Mouse (Mus musculus): ENCODE results near the gene Slc38a2.
A peak's percentile ranks its signal among the peaks of the same experiment; 100 is the strongest.

The Slc38a2 gene

DNA sequence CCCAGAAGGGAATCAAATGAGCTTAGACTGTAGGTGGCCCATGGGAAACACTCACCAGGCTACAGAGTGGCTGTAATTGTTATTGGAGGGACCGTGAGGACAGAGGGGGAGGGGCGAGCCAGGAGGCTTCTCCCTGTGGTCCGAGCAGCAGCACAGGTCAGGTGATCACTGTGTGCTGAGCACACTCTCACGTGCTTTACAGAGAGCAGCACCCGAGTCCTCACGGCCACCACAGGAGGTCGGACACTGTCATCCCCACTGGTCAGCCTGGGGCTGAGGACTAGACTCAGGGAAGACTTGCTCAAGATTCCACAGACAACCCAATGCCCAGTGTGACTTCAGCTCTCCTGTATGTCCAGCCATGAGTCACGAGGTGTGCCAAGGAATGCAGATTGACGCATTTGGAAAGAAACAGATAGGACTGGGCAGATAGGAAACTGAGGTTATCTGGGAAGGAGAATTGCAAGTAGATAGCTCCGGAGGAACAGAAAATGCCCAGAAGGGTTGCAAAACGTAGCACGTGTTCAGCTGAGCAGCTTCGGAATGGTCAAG lies 38.9 kb downstream of the Slc38a2 start:
- DNase-seq: no peak

DNA sequence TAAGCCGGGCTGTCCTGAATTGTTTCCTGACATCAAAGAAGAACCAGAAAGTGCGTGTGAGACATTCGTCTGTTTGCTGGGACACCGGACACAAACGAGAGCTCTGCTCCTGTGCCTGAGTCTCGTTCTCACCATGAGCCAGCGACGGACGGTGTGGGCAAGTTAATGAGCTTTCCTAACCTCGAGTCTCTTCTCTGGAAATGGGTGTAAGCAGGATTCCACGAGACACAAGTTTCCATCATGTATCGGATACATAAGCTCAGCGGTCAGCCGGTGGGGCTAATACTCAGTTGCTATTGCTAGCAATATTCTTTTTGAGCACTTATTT lies 41.3 kb downstream of the Slc38a2 start:
- no peak for DNase-seq

DNA sequence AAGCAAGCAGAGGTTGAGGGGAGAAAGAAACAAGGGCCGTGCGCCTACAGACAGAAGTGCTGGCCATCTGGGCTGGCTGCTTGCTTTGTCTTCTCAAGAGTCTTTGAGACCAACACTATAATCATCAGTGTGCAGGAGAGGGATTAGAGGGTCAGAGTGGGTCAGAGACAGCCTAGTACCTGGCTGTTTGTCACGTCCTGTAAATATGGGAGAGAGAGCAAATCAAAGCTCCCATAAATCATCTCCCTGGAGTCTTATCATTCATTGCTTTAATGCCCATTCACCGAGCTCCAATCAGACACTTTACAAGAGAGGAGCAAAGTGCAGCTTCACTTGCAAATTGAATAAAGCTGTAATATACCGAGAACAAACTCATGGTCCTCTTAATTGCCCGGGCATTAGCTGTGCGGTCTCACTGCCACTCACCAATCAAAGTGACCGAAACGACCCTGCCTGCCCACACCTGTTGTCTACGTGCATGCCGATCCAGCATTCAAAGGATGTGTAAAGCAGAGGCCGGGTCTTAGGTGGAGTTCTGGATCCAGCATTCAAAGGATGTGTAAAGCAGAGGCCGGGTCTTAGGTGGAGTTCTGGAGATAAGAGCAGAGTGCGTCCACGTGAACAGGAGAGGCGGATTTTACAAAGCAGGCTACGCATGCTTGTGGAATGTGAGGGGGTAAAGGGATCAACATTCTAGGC lies 41.8 kb downstream of the Slc38a2 start:
- no peak for DNase-seq

DNA sequence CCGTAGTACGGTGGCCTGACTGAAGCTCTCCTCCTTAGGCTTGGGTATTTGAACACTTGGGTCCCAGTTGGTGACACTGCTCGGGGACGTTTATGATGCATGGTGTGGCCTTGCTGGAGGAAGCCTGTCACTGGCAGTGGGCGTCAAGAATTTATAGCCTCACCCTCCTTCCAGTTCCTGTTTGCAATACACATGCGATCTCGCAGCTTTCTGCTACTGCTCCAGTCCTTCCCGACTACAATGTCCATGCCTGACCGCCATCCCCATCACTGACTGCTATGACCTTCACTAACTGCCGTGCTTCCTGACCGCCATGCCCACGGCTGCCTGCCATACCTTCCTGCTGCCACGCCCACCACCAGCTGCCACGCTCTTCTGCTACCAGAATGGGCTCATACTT lies 44.0 kb downstream of the Slc38a2 start:
- no peak for DNase-seq

DNA sequence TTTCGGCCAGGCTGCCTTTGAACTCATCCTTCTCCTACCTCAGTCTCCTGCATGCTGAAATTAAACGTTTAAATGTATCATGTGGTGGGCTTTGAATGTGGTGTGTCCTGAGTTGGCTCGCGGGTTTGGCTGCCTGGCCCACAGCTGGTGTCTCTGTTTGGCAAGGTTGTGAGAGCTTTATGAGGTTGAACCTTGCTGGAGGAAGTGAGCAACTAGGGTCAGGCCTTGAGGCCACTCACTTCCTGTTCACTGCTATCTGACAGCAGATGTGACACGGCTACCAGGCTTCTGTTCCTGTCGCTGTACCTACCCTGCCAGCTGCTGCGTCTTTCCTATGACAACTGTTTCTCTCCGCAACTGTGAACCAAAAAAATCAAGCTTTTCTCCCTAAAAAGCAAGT lies 44.8 kb downstream of the Slc38a2 start:
- no peak for DNase-seq

DNA sequence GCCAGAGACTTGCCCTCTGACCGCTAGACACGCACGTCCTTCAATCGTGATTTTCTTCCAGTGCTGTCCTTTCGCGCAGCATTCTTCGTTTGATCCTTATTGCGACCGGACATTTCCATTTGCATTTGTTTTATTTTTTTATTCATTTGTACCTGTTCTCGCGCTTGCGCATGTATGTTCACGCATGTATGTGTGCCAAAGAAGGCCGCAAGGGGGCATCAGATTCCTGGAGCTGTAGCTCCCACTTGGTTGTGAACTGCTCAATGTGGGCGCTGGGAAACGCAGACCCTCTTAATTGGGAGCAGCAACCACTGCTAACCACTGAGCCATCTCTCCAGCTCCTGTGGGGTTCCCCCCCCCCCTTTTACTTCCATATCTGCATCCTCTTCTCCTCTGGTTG lies 46.5 kb downstream of the Slc38a2 start:
- DNase-seq: no peak

DNA sequence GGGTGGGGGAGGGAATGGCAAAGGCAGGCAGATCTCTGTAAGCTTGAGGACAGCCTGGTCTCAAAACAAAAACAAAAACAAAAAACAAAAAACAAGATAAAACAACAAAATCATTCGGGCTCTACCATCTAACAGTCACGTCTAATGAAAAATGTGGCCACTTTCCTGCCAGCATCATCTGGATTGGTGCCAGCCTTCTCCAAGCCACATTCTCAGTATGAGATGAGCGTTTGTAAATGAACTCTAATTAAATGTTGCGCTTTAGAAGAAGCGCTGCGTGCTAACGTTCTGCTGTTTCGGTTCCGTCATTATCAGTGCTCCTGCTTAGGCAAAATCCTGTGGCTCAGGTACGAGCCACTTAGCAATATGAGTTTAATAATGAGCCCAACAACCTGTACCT lies 47.0 kb downstream of the Slc38a2 start:
- peak; percentile 14 for DNase-seq

DNA sequence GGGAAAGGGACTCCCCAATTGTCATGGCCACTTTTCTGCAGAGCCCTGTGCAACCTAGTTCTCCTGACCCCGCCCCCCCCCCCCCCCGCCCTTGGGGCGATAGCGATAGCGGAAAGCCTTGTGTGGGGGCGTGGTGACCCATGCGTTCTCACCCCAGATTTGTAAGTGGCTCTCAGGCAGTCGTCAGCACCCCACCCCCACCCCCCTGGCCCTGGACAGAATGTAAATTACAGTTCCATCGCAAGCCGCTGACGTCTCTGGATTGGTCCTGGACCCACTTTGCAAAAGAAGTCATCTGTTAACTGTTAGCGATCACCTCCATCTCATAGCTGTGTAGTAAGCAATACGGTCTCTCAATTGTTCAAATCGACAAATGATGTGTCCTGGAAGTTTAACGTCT lies 52.2 kb downstream of the Slc38a2 start:
- DNase-seq: no peak

DNA sequence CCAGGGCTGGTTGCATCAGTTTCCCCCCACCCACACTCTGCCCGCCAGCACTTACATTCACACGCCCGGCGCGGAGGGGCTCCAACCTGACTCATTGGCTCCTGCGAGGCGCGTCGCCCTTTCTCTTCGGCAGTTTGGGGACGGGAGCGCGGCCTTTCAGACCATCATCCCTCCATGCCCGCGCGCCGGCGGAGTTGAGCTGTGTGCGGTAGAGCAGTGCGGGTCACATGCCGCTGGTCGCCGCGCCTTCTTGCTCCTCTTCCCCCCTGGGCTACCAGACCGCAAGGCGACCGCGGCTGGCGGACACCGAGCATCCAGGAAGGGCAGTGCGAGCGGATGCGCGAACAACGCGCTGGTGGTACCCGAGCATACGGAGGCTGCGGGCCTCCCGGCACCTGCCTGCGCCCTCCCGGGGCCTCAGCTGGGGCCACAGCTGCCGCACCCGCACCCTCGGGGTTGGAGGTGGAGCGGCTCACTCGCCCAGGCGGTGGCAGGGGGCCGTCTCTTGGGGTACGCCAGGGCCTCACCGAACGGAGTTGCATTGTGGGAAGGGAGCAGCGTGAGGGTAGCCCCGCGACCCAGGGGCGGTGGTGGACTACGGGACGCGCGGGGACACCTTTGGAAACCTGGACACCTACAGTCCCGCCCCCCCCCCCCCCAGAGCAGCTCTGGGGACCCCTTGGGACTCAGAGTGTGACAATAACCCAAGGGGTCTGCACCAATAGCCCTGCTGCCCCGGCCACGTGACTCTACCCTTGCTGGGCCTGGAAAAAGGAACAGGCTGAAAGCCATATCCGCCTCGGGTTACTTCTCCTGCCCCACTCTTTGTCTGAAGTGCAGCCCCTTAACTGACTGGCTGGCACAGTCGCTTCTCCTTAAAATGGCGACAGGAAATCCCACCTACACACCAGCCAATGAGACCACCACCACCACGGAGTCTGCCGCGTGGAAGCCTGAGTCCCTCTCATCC lies 56.8 kb downstream of the Slc38a2 start, which contains the start of gene Slc38a1:
Slc38a1 (minus strand) TSS at position 478 of the 970 bp plus-strand sequence.
- DNase-seq: peak; percentile 62

DNA sequence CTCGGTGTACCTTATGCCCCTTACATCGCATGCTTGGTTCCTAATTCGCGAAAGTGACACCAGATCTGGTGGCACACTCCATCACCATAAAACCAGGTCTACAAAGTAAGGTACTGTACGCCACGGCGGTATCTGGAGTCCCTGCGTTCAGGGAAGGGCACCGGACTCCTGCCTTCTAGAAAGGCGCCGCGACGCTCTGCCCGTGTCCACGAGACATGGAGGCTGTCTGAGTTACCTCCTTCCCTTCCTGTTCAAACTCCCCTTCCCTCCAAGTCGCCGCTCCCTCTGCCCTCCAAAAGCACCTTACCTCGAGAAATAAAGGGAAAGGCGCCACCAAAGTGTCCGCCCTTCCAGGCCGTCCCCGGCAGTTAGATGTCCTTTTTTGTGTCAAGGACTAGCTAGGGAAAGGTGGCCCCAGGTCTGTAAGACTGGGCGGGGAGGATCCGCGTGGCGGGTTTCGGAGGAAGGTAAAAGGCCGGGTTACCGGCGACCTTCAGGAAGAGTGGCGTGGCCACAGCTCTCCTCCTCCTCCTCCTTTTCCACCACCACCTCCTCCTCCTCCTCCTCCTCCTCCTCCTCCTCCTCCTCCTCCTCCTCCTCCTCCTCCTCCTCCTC lies 57.6 kb downstream of the Slc38a2 start:
- peak; percentile 29 for DNase-seq

DNA sequence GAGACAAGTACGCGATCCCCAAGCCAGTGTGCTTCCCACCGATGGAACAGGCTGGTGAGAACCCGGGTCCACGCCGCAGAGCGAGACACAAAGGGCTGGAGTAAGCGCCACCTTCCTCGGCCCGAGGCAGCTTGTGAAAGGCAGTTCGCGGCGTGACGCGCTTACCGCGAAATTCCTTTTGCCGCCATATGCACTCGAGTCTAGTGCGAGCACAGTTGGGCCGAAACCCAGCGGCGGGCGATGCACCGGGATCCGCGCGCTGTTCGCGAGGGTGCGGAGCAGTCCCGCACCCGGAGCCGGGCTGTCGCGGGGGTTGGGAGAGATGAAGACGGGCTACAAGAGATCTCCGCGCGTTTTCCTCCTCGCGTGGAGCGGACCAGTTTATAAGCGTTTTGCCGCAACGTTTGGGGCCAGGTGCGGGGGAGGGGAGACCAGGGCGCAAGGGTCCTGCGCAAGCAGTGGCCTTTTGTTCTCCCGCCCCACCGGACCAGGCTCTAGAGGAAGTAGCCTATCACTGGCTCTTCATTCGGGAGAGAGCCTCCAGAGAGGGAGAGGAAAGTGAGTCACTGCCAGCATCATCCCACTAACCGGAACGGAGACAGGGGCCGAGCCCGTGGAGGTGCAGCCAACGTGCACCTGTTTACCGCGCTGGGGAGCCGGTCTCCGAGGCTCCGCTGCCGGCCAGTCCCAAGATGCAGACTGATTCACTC lies 58.3 kb downstream of the Slc38a2 start:
- DNase-seq: peak; percentile 61

DNA sequence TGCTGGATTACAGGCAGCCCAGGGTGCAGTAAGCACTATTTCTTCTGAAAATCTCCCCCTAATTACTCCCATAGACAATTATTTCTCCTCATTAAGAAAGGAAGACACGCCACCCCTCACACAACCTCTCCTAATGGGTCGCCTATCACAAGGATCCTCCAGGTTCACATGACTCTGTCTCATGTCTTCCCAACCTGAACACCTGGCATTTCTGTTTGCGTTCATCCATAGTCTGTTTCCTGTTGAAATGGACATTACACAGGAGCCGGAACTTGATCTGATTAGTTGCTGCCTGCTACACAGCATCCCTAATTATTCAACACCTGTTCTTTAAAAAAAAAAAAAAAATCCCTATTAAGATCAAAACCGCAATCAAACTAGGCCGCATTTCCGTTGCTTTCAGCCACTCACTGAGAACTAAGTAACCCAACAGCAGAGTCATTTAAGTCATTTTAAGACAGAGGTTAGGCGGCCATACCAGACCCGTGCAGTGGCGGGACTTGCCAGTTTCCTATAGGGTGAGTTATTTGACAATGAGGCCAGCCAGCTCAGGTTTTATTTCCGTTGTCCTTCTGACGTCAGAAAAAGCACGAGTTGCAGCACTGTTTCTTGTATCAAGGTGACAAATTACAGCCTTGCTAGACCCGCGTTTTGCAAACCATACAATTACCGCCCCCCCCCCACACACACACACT lies 59.1 kb downstream of the Slc38a2 start:
- DNase-seq: no peak

DNA sequence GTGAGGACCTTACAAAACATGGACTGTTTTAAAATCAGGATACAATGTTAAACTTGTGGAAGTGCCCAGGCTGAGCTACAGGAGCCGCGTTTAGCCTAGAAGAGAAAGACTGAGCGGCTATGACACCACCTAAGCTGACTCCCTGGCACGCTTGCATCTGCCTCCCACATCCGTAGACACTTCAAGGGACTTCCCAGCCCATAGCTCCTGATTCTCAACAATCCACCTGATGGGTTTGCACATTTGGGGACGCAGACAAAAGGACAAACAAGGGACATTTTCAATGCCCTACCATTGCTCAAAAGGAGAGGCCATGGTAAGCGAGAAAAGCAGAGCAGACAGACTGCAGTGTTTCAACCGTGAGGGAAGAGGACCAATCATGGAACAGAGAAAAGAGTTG lies 59.9 kb downstream of the Slc38a2 start:
- no peak for DNase-seq

DNA sequence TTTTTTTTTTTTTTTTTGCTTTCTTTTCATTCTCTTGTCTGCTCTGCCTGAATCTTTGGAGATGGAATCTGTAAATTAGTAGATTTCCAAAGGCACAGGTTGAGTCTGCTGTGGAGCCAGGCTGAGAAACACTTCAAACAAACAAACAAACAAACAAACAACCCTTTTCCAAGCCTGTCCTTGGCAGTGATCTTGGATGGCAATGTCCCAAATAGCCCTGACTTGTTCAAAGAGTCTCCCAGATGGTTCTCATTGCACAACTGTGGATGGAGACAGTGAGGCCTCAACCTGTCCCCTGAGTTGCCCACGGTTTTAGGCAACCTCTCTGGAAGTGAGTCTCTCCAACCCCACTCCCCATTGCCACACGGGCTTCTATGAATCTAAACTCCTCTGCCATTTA lies 60.9 kb downstream of the Slc38a2 start:
- DNase-seq: no peak

DNA sequence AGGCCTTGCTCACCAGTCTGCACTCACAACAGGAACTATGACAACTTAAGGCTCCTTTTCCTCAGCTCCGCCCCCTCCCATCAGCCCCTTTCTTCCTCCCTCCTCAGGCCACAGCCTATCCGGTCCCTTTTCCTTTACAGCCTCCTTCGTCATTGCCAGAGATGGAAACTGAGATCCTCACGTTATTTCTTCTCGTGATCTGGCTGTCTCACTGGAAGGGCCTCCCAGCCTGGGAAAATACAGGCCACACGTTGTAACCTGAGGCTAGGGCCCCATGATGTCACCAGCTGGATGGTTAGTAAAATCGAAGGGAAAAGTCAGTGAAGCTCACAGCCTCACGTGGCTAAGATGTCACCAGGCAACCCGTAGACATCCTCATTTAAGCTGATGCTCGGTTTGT lies 61.4 kb downstream of the Slc38a2 start:
- no peak for DNase-seq

Data from right cerebral cortex, postnatal 14 days (tissue).